Mouse (Mus musculus) CH12F3 (cell line): ENCODE results near the gene Cit.
"Not testable (repeated sequence)": the region's sequence is repeated elsewhere in the genome, so short reads cannot be mapped to it uniquely, and the experiment has no call there.

Experiments
- in situ Hi-C: fragments of 300-500 bp; cut with MboI; formaldehyde crosslinking; loops from 2 replicates; pipeline ENCODE4 v1.14.3; 2020; ENCODE audit warnings: low sequenced_read_pairs

Gene Cit

GRCm38 (mm10) chr5:115844766-115845634, at the start of gene Cit:
Gene Cit, plus strand, starts transcription at chr5:115845278.
- in situ Hi-C loops, result no loop called here

GRCm38 (mm10) chr5:115799016-115799894, 45.8 kb upstream of the Cit start:
- in situ Hi-C loops, result no loop called here

- in situ Hi-C loops, result no loop called here
Observed at GRCm38 (mm10) chr5:115799895-115800232, 45.2 kb upstream of the Cit start.

- in situ Hi-C loops, result no loop called here
Observed at GRCm38 (mm10) chr5:115812262-115812661, 32.8 kb upstream of the Cit start.

- in situ Hi-C loops, result no loop called here
Observed at GRCm38 (mm10) chr5:115817022-115817421, 28.1 kb upstream of the Cit start.

- in situ Hi-C loops, result not testable (repeated sequence)
Observed at GRCm38 (mm10) chr5:115817655-115818054, 27.4 kb upstream of the Cit start.

- in situ Hi-C loops, result no loop called here
Observed at GRCm38 (mm10) chr5:115819966-115820365, 25.1 kb upstream of the Cit start.

GRCm38 (mm10) chr5:115821200-115821599, 23.9 kb upstream of the Cit start:
- in situ Hi-C loops, result no loop called here

- in situ Hi-C loops, result no loop called here
Observed at GRCm38 (mm10) chr5:115821910-115822309, 23.2 kb upstream of the Cit start.

GRCm38 (mm10) chr5:115832754-115833153, 12.3 kb upstream of the Cit start:
- in situ Hi-C loops, result no loop called here

- in situ Hi-C loops, result not testable (repeated sequence)
Observed at GRCm38 (mm10) chr5:115833806-115834205, 11.3 kb upstream of the Cit start.

GRCm38 (mm10) chr5:115835291-115835690, 9.8 kb upstream of the Cit start:
- in situ Hi-C loops, result no loop called here

- in situ Hi-C loops, result no loop called here
Observed at GRCm38 (mm10) chr5:115838059-115838458, 7.0 kb upstream of the Cit start.

GRCm38 (mm10) chr5:115840453-115840852, 4.6 kb upstream of the Cit start:
- in situ Hi-C loops, result no loop called here

- in situ Hi-C loops, result no loop called here
Observed at GRCm38 (mm10) chr5:115840946-115841775, 3.9 kb upstream of the Cit start.

- in situ Hi-C loops, result no loop called here
Observed at GRCm38 (mm10) chr5:115844368-115844765, 711 bp upstream of the Cit start.

GRCm38 (mm10) chr5:115845635-115846174, 627 bp downstream of the Cit start:
- in situ Hi-C loops, result no loop called here

- in situ Hi-C loops, result no loop called here
Observed at GRCm38 (mm10) chr5:115847166-115847565, 2.1 kb downstream of the Cit start.

GRCm38 (mm10) chr5:115848463-115848862, 3.4 kb downstream of the Cit start:
- in situ Hi-C loops, result no loop called here

GRCm38 (mm10) chr5:115849263-115849829, 4.3 kb downstream of the Cit start:
- in situ Hi-C loops, result no loop called here
